Comparison of ENCODE assay signal across 7 mouse cellular contexts in genomic region chr8:125909661-125910364, GRCm38 (mm10). TPM values are rescaled to one million over a fixed set of nuclear protein-coding genes. Genes with fewer than 3 reads are reported as not detected.
DNase-seq lines count a peak whose midpoint lies in the region; ATAC-seq lines count a peak whose summit lies in the region.

No protein-coding gene starts in this region.

- H3K4me1 ChIP-seq in forebrain, embryonic 12.5 days: peaks cover 17% of the 10 kb centered on the region
- peaks cover 16% of the 10 kb centered on the region for H3K4me1 ChIP-seq in hindbrain, embryonic 15.5 days (replicated peaks)
- H3K4me1 ChIP-seq in liver, embryonic 12.5 days: peaks cover 11% of the 10 kb centered on the region
- H3K4me1 ChIP-seq in neural tube, embryonic 14.5 days (ENCODE audit: control insufficient read depth, insufficient read depth, low read length): peaks cover 7% of the 10 kb centered on the region; the same call in 1 of the 2 replicates

- peaks cover 74% of the 10 kb centered on the region for H3K27me3 ChIP-seq in forebrain, embryonic 12.5 days
- peaks cover 53% of the 10 kb centered on the region for H3K27me3 ChIP-seq in hindbrain, embryonic 15.5 days
- peaks cover 78% of the 10 kb centered on the region for H3K27me3 ChIP-seq in liver, embryonic 12.5 days (replicated peaks)
- H3K27me3 ChIP-seq in neural tube, embryonic 14.5 days (ENCODE audit: control insufficient read depth, insufficient read depth, low read length): peaks cover 39% of the 10 kb centered on the region

- H3K27ac ChIP-seq in forebrain, embryonic 12.5 days: no peak overlapping the region
- H3K27ac ChIP-seq in hindbrain, embryonic 15.5 days (replicated peaks): no peak overlapping the region
- H3K27ac ChIP-seq in liver, embryonic 12.5 days: no peak overlapping the region
- no peak overlapping the region for H3K27ac ChIP-seq in neural tube, embryonic 14.5 days (ENCODE audit: low read depth, low read length)

- no peak for ATAC-seq in forebrain, embryonic 12.5 days (ENCODE audit: low FRiP score)
- ATAC-seq in hindbrain, embryonic 15.5 days (ENCODE audit: low FRiP score, low read depth): 0 out of 2 replicates have a peak, but pooled peaks have one; percentile 10
- peak; percentile 46; the same call in 1 of the 2 replicates for ATAC-seq in liver, embryonic 12.5 days
- peak; percentile 52; the same call in 1 of the 2 replicates for ATAC-seq in neural tube, embryonic 14.5 days (ENCODE audit: low read depth)

- WGBS in forebrain, embryonic 12.5 days: 4% methylated on average over 30 of the region's 30 CpGs
- 5% methylated on average over 30 of the region's 30 CpGs for WGBS in hindbrain, embryonic 15.5 days
- WGBS in liver, embryonic 12.5 days (ENCODE audit: insufficient replicate concordance): 4% methylated on average over 30 of the region's 30 CpGs
- 3% methylated on average over 30 of the region's 30 CpGs for WGBS in neural tube, embryonic 14.5 days

- intact Hi-C loops in gastrocnemius, postnatal 14 days (cut with DNase I; ENCODE audit: low total_unique reads): no loop called here

- H3K9me3 ChIP-seq in forebrain, embryonic 12.5 days: no peaks in the 10 kb centered on the region
- no peaks in the 10 kb centered on the region for H3K9me3 ChIP-seq in hindbrain, embryonic 15.5 days
- 0 out of 2 replicates have a peak, but pooled peaks cover 3% of the 10 kb centered on the region for H3K9me3 ChIP-seq in liver, embryonic 12.5 days (replicated peaks)
- no peaks in the 10 kb centered on the region for H3K9me3 ChIP-seq in neural tube, embryonic 14.5 days (ENCODE audit: control insufficient read depth, low read length)

- peak overlapping the region; percentile 53 for H3K4me3 ChIP-seq in forebrain, embryonic 12.5 days (replicated peaks)
- peak overlapping the region; percentile 54 for H3K4me3 ChIP-seq in hindbrain, embryonic 15.5 days
- peak overlapping the region; percentile 49 for H3K4me3 ChIP-seq in liver, embryonic 12.5 days
- peak overlapping the region; percentile 50 for H3K4me3 ChIP-seq in neural tube, embryonic 14.5 days (ENCODE audit: low read depth, low read length)

- no peak overlapping the region for H3K9ac ChIP-seq in forebrain, embryonic 12.5 days
- H3K9ac ChIP-seq in hindbrain, embryonic 15.5 days: peak overlapping the region; percentile 42; the same call in 1 of the 2 replicates
- H3K9ac ChIP-seq in liver, embryonic 12.5 days: no peak overlapping the region
- peak overlapping the region; percentile 34; the same call in 1 of the 2 replicates for H3K9ac ChIP-seq in neural tube, embryonic 14.5 days (replicated peaks; ENCODE audit: low read depth, low read length)

- peak overlapping the region; percentile 96 for H3K4me2 ChIP-seq in forebrain, embryonic 12.5 days
- H3K4me2 ChIP-seq in hindbrain, embryonic 15.5 days: peak overlapping the region; percentile 88
- H3K4me2 ChIP-seq in liver, embryonic 12.5 days: peak overlapping the region; percentile 72
- peak overlapping the region; percentile 74 for H3K4me2 ChIP-seq in neural tube, embryonic 14.5 days (ENCODE audit: low read depth, low read length)

- no peaks in the 10 kb centered on the region for H3K36me3 ChIP-seq in forebrain, embryonic 12.5 days (replicated peaks)
- no peaks in the 10 kb centered on the region for H3K36me3 ChIP-seq in hindbrain, embryonic 15.5 days
- no peaks in the 10 kb centered on the region for H3K36me3 ChIP-seq in liver, embryonic 12.5 days
- H3K36me3 ChIP-seq in neural tube, embryonic 14.5 days (ENCODE audit: control insufficient read depth, insufficient read depth, low read length): no peaks in the 10 kb centered on the region

- peak; percentile 70 for DNase-seq in adrenal gland, postnatal 25 days
- no peak for DNase-seq in gastrocnemius, adult 18-20 months (ENCODE audit: low spot score)
- no peak for DNase-seq in gastrocnemius, postnatal 14 days

RNA-seq across cellular contexts. Expression of gene Map3k21, which starts 0.4 kb away (rescaled TPM):
- total RNA-seq in adrenal gland, postnatal 25 days (2021): 3.4 TPM in 2 replicates
- polyA plus RNA-seq in forebrain, embryonic 12.5 days (2016; fragmentation: Nextera tagmentation; extraction: Ambion mirVana): 0.08 TPM in 2 replicates
- 0.65 and 0.75 TPM in 2 replicates for polyA plus RNA-seq in hindbrain, embryonic 15.5 days (2015; fragmentation: Nextera tagmentation; extraction: Ambion mirVana)
- 0.02 and 0.07 TPM in 2 replicates for polyA plus RNA-seq in liver, embryonic 12.5 days (2016; fragmentation: Nextera tagmentation; extraction: Ambion mirVana)
- 0.45 and 0.51 TPM in 2 replicates for polyA plus RNA-seq in neural tube, embryonic 14.5 days (2014; fragmentation: Nextera tagmentation; extraction: Ambion mirVana)
- under 1 TPM; 0.05 to 0.26 TPM for total RNA-seq in gastrocnemius, adult 18-20 months (2021)
- total RNA-seq in gastrocnemius, postnatal 14 days (2021): under 1 TPM; 0.07 to 0.18 TPM

RNA-seq across cellular contexts. Expression of gene Pcnx2, which starts 11.7 kb away (rescaled TPM):
- 0.27 and 0.81 TPM in 2 replicates for total RNA-seq in adrenal gland, postnatal 25 days (2021)
- 1.3 TPM in 2 replicates for polyA plus RNA-seq in forebrain, embryonic 12.5 days (2016; fragmentation: Nextera tagmentation; extraction: Ambion mirVana)
- 4.5 and 5.2 TPM in 2 replicates for polyA plus RNA-seq in hindbrain, embryonic 15.5 days (2015; fragmentation: Nextera tagmentation; extraction: Ambion mirVana)
- polyA plus RNA-seq in liver, embryonic 12.5 days (2016; fragmentation: Nextera tagmentation; extraction: Ambion mirVana): 0.38 and 0.53 TPM in 2 replicates
- polyA plus RNA-seq in neural tube, embryonic 14.5 days (2014; fragmentation: Nextera tagmentation; extraction: Ambion mirVana): 4.1 and 7.5 TPM in 2 replicates
- under 1 TPM; 0.21 to 0.48 TPM for total RNA-seq in gastrocnemius, adult 18-20 months (2021)
- under 1 TPM; 0.23 to 0.35 TPM for total RNA-seq in gastrocnemius, postnatal 14 days (2021)

Comparison
In these comparisons a context has a peak if more than half of its experiments do, and no peak if none do; other contexts are left out.
1. H3K9ac ChIP-seq: peak in hindbrain, embryonic 15.5 days (single experiment) and neural tube, embryonic 14.5 days (single experiment); none in forebrain, embryonic 12.5 days (single experiment) and liver, embryonic 12.5 days (single experiment).
2. Peak in every context shown above with its lines, with median percentiles within 50 percentile points of each other: H3K4me2 ChIP-seq and H3K4me3 ChIP-seq.